Mouse (Mus musculus) forebrain, embryonic 16.5 days (tissue): ENCODE measurements around the gene Map4k5. TPM values are rescaled to one million over a fixed set of nuclear protein-coding genes. Genes with fewer than 3 reads are reported as not detected.

Experiments
- ATAC-seq: fragments of 200-750 bp; cut with Nextera tagmentation; 2 replicates; pipeline ENCODE4 v1.8.0; 2017; ENCODE audit warnings: mild to moderate bottlenecking, moderate library complexity
- H3K27ac ChIP-seq: fragments of 300-500 bp; sonication (generic); 2 replicates; pipeline ENCODE4 v1.5.1; 2014; ENCODE audit warnings: low read length, control low read depth
- H3K27me3 ChIP-seq: fragments of 300-500 bp; sonication (generic); replicated peaks from 2 replicates; pipeline ENCODE4 v1.6.1; 2014; ENCODE audit warnings: low read length; ENCODE audit not compliant: control insufficient read depth, insufficient read depth
- H3K36me3 ChIP-seq: fragments of 300-500 bp; sonication (generic); 2 replicates; pipeline ENCODE4 v1.6.1; 2014; ENCODE audit not compliant: control insufficient read depth, insufficient read depth
- H3K4me1 ChIP-seq: fragments of 300-500 bp; sonication (generic); replicated peaks from 2 replicates; pipeline ENCODE4 v1.6.1; 2014; ENCODE audit warnings: low read length; ENCODE audit not compliant: control insufficient read depth, insufficient read depth
- H3K4me2 ChIP-seq: fragments of 300-500 bp; sonication (generic); 2 replicates; pipeline ENCODE4 v1.6.1; 2014; ENCODE audit warnings: mild to moderate bottlenecking, low read length, control low read depth
- H3K4me3 ChIP-seq: fragments of 300-500 bp; sonication (generic); replicated peaks from 2 replicates; pipeline ENCODE4 v1.5.1; 2014; ENCODE audit warnings: mild to moderate bottlenecking, low read length, control low read depth
- H3K9ac ChIP-seq: fragments of 300-500 bp; sonication (generic); replicated peaks from 2 replicates; pipeline ENCODE4 v1.6.1; 2014; ENCODE audit warnings: low read depth, low read length, control low read depth
- H3K9me3 ChIP-seq: fragments of 300-500 bp; sonication (generic); 2 replicates; pipeline ENCODE4 v1.6.1; 2016; ENCODE audit warnings: low read length; ENCODE audit not compliant: control insufficient read depth
- WGBS: fragments of 180-500 bp; shearing (Covaris S2); extraction: QIAGEN DNeasy Blood & Tissue Kit; methylation state at CpG from one replicate; pipeline ENCODE4 v1.1.7; 2014; 5-methylcytosine and 5-hydroxymethylcytosine counted together
- polyA plus RNA-seq: library from polyadenylated mRNA; unstranded; fragments of >200 nt; fragmentation: Nextera tagmentation; extraction: Ambion mirVana; gene quantifications from 2 replicates; pipeline ENCODE4 v1.2.1, GENCODE M21; 2015

The Map4k5 gene
- polyA plus RNA-seq, 1 experiment from 2014 or later = 34.5 TPM

- Histone ChIP-seq H3K36me3 (no peaks in the 10 kb centered on the region), H3K9ac (no peak overlapping the region), H3K27me3 (no peaks in the 10 kb centered on the region), H3K27ac (no peak overlapping the region), H3K4me3 (no peak overlapping the region), H3K4me2 (no peak overlapping the region), H3K4me1 (peaks cover 10% of the 10 kb centered on the region; the same call in 1 of the 2 replicates), H3K9me3 (no peaks in the 10 kb centered on the region)
- peak; percentile 47 for ATAC-seq
- 15% methylated on average over 9 of the region's 9 CpGs for WGBS
Observed at GRCm38 (mm10) chr12:69767476-69768258, 125.3 kb downstream of the Map4k5 start.

GRCm38 (mm10) chr12:69766185-69766904 is 126.7 kb downstream of the Map4k5 start:
- Histone ChIP-seq H3K9ac (no peak overlapping the region), H3K4me3 (no peak overlapping the region), H3K27me3 (no peaks in the 10 kb centered on the region), H3K36me3 (no peaks in the 10 kb centered on the region), H3K4me2 (no peak overlapping the region), H3K4me1 (peaks cover 10% of the 10 kb centered on the region; the same call in 1 of the 2 replicates), H3K27ac (no peak overlapping the region), H3K9me3 (no peaks in the 10 kb centered on the region)
- 86% methylated on average over 10 of the region's 10 CpGs for WGBS
- no peak for ATAC-seq

GRCm38 (mm10) chr12:69765543-69765942 is 127.5 kb downstream of the Map4k5 start:
- Histone ChIP-seq H3K27ac (no peak overlapping the region), H3K4me1 (peaks cover 14% of the 10 kb centered on the region; the same call in 1 of the 2 replicates), H3K36me3 (no peaks in the 10 kb centered on the region), H3K27me3 (no peaks in the 10 kb centered on the region), H3K9ac (no peak overlapping the region), H3K4me3 (no peak overlapping the region), H3K4me2 (no peak overlapping the region), H3K9me3 (no peaks in the 10 kb centered on the region)
- no peak for ATAC-seq
- WGBS = 47% methylated on average over 9 of the region's 9 CpGs

DNA sequence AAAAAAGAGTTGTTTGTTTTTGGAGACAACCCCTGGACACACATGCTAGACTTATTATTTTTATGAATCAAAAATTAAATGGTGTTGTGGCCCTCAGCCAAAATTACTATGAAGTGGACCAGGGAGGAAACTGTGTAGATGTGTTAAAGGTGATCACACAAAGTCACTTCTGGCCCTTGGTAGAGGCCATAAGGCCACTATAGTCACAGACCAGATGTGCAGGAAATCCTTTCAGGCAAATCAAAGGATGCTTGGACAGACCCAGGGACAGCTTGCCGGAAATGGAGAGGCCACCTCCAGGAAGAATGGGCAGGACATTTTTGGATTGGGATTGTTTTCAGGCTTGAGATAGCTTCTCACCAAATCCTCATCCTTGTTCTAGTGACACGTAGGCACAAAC is 131.4 kb downstream of the Map4k5 start:
- H3K27ac ChIP-seq = no peak overlapping the region
- 81% methylated on average over 2 of the region's 2 CpGs for WGBS
- H3K4me2 ChIP-seq = no peak overlapping the region

DNA sequence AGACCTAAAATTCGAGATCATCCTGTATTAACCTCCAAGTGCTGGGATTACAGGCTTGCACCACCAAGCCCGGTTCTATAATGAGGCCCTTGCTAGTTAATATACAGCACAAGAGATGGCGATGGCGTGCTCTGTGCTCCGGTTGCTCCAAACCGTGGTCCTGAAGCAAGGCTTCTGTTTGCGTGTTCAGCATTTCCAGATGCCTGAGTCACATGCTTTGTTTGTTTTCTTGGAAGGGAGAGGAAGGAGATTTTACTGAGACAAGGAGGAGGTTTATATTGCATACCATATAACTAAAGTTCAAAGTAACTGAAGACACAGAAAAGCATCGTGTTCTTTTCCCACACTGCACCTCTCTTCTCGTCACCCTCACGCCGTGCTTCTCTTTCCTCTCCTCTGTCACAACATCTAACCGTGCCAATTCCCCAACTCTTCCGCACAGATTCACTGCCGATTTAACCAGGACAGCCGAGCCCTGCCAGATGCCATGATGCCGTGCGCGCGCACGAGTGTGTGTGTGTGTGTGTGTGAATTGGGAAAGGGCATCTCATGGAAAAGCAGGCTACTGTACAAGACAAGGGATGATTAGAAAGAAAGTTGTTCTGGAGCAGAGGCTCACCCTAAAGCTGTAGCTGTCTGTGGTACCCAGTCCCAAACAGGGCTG is 132.1 kb downstream of the Map4k5 start:
- no peak overlapping the region for H3K9ac ChIP-seq
- H3K27ac ChIP-seq = 0 out of 2 replicates have a peak overlapping the region, but pooled peaks have one; percentile 30
- H3K36me3 ChIP-seq = no peaks in the 10 kb centered on the region
- WGBS = 67% methylated on average over 20 of the region's 20 CpGs
- no peaks in the 10 kb centered on the region for H3K9me3 ChIP-seq
- peaks cover 24% of the 10 kb centered on the region for H3K4me1 ChIP-seq
- H3K4me2 ChIP-seq = no peak overlapping the region
- H3K27me3 ChIP-seq = no peaks in the 10 kb centered on the region
- ATAC-seq = no peak
- no peak overlapping the region for H3K4me3 ChIP-seq

More for the DNA sequence above, 131.4 kb downstream of the Map4k5 start:
- no peak for ATAC-seq
- Histone ChIP-seq H3K9me3 (no peaks in the 10 kb centered on the region), H3K9ac (no peak overlapping the region), H3K4me3 (no peak overlapping the region), H3K4me1 (peaks cover 24% of the 10 kb centered on the region), H3K27me3 (no peaks in the 10 kb centered on the region), H3K36me3 (no peaks in the 10 kb centered on the region)

DNA sequence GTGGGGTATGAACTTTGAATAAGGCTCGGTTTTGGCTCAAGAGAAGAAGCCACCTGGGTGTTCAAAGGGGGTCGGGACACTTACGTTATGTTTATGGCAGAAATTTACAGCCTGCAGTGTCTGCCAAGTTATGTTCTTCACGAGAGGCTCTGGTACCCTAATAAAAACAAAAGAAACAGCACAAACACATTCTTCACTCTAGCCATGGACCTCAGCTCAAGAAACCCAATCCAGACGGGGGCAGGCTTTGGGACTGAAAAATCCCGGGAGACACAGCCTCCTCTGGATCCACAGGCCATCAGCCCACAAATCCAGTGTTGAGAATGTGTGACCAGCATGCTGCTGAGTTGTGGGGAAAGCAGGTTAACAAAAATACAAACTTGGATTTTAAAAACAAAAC is 133.0 kb downstream of the Map4k5 start:
- Histone ChIP-seq H3K9me3 (no peaks in the 10 kb centered on the region), H3K27me3 (no peaks in the 10 kb centered on the region), H3K4me3 (no peak overlapping the region), H3K27ac (no peak overlapping the region), H3K36me3 (no peaks in the 10 kb centered on the region), H3K4me2 (no peak overlapping the region), H3K9ac (no peak overlapping the region), H3K4me1 (peaks cover 20% of the 10 kb centered on the region)
- 71% methylated on average over 6 of the region's 6 CpGs for WGBS
- no peak for ATAC-seq

DNA sequence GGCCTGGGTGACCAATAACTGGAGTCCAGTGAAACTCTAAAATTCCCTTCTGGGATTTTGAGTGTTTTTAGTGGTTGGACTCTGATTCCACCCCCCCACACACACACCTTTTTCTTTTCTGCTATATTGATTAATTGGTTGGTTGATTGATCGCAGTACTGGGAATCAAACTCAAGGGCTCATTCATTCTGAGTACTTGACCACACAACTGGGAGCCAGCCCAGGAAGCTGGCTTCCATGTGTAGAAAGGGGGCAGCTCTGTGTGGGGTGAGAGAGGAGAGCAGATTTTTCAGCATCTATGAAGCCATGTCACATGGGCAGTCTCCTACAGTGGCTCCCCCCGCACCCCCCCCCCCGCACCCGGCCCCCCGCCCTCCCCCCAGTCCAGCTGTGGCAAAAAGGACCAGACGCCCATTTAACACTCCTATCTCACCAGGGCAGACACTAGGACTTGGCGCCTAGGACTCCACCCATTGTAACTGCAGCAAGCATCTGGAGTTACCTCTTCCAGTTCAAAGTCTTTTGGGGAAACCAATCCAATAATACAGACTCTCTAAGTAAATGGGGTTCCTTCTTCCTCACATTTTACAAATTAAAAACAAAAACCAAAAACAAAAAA is 133.6 kb downstream of the Map4k5 start:
- Histone ChIP-seq H3K4me2 (no peak overlapping the region), H3K9me3 (no peaks in the 10 kb centered on the region), H3K27me3 (no peaks in the 10 kb centered on the region), H3K9ac (no peak overlapping the region), H3K27ac (no peak overlapping the region), H3K4me1 (peaks cover 20% of the 10 kb centered on the region), H3K4me3 (no peak overlapping the region), H3K36me3 (no peaks in the 10 kb centered on the region)
- ATAC-seq = no peak
- WGBS = 52% methylated on average over 6 of the region's 7 CpGs

DNA sequence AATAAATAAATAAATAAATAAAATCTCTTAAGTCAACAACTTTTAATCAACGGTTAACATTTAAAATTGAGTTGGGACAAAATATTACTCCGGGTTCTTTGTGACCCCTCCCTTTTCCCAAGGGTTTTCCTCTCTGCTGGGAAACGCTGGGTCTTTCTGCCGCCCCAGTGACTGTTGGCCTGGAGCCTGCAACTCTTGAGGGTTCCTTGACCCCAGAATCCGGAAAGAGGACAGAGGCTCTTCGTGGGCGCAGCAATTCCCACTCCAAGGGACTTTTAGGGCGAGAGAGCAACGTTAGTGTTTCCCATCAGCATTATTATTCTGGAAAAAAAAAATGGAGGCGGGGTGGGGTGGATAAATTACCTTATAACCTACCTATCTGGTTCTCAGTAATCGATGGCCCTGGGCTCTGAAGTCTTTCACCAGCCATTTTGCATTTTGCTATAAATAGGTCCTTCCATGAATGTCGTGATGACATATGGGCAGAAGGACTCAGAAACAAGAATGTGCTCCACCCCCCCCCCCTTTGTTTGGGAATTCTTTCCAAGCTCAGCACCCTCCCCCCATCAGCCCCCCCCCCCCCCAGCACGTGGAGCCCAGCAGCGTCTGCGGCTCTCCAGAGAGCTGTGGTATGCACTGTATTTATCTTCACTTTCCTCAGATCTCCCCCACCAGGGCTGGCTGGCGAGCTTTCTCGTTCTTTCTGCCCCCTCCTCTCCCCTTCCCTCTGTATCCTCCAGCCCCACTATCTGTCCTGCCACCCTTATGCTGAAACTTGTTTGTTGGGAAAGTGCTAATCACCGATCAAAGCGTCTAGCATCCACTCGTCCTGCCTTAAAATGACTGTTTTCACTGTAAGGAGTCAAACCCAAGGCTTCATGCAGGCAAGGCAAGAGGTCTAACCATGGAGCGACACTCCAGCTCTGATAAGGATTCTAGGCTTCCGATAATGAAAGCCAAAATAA is 134.5 kb downstream of the Map4k5 start:
- ATAC-seq = peak; percentile 19; the same call in 1 of the 2 replicates
- Histone ChIP-seq H3K4me1 (peaks cover 20% of the 10 kb centered on the region), H3K9ac (0 out of 2 replicates have a peak overlapping the region, but pooled peaks have one; percentile 22), H3K36me3 (no peaks in the 10 kb centered on the region), H3K9me3 (no peaks in the 10 kb centered on the region), H3K27me3 (no peaks in the 10 kb centered on the region), H3K4me2 (peak overlapping the region; percentile 51), H3K4me3 (peak overlapping the region; percentile 18; the same call in 1 of the 2 replicates), H3K27ac (no peak overlapping the region)
- WGBS = 13% methylated on average over 22 of the region's 22 CpGs
